Mouse (Mus musculus) liver (tissue): ENCODE data around the gene Drc7.

ENCODE experiments used
- DNase-seq: peaks from one replicate; pipeline ENCODE4 v3.0.0-alpha.2; 2020; ENCODE audit warnings: mixed read lengths

Drc7 gene

GRCm38 (mm10) chr8:95059812-95060533 lies 5.1 kb downstream of the Drc7 start:
- DNase-seq, result no peak

- DNase-seq, result no peak
Measured at GRCm38 (mm10) chr8:95064531-95064930, 9.6 kb downstream of the Drc7 start.

- DNase-seq, result peak; percentile 83
Measured at GRCm38 (mm10) chr8:95067582-95067981, 12.7 kb downstream of the Drc7 start.

- DNase-seq, result no peak
Measured at GRCm38 (mm10) chr8:95075504-95075903, 20.6 kb downstream of the Drc7 start.

GRCm38 (mm10) chr8:95076151-95076550 lies 21.2 kb downstream of the Drc7 start:
- no peak for DNase-seq

- DNase-seq, result no peak
Measured at GRCm38 (mm10) chr8:95078055-95078454, 23.2 kb downstream of the Drc7 start.

GRCm38 (mm10) chr8:95079305-95079704 lies 24.4 kb downstream of the Drc7 start:
- no peak for DNase-seq

- peak; percentile 98 for DNase-seq
Measured at GRCm38 (mm10) chr8:95080381-95081341, 25.8 kb downstream of the Drc7 start, which contains the start of gene Katnb1. Gene Katnb1, plus strand, starts transcription at chr8:95081186.

- DNase-seq, result peak; percentile 54
Measured at GRCm38 (mm10) chr8:95081650-95082049, 26.7 kb downstream of the Drc7 start.

- DNase-seq, result no peak
Measured at GRCm38 (mm10) chr8:95084261-95084660, 29.4 kb downstream of the Drc7 start.

- no peak for DNase-seq
Measured at GRCm38 (mm10) chr8:95084744-95085431, 30.0 kb downstream of the Drc7 start.

GRCm38 (mm10) chr8:95085432-95086141 lies 30.7 kb downstream of the Drc7 start:
- DNase-seq, result peak; percentile 58

GRCm38 (mm10) chr8:95093574-95093973 lies 38.7 kb downstream of the Drc7 start:
- no peak for DNase-seq

GRCm38 (mm10) chr8:95099009-95099408 lies 44.1 kb downstream of the Drc7 start:
- DNase-seq, result peak; percentile 65

- DNase-seq, result no peak
Measured at GRCm38 (mm10) chr8:95101972-95102371, 47.1 kb downstream of the Drc7 start.

GRCm38 (mm10) chr8:95107306-95107705 lies 52.4 kb downstream of the Drc7 start:
- DNase-seq, result no peak

GRCm38 (mm10) chr8:95112594-95112993 lies 57.7 kb downstream of the Drc7 start:
- no peak for DNase-seq

GRCm38 (mm10) chr8:95113108-95113507 lies 58.2 kb downstream of the Drc7 start:
- DNase-seq, result no peak

GRCm38 (mm10) chr8:95113750-95114149 lies 58.8 kb downstream of the Drc7 start:
- DNase-seq, result no peak

- no peak for DNase-seq
Measured at GRCm38 (mm10) chr8:95123455-95123854, 68.6 kb downstream of the Drc7 start.

- no peak for DNase-seq
Measured at GRCm38 (mm10) chr8:95126497-95126896, 71.6 kb downstream of the Drc7 start.

GRCm38 (mm10) chr8:95127658-95128057 lies 72.8 kb downstream of the Drc7 start:
- DNase-seq, result no peak
